Mouse (Mus musculus) stomach, embryonic 15.5 days (tissue): ENCODE results near the gene Gng4. TPM values are rescaled to one million over a fixed set of nuclear protein-coding genes. Genes with fewer than 3 reads are reported as not detected.

ENCODE experiments used
- ATAC-seq: fragments of 200-750 bp; cut with Nextera tagmentation; 2 replicates; pipeline ENCODE4 v1.8.0; 2017; ENCODE audit warnings: low read depth, moderate number of reproducible peaks, moderate TSS enrichment; ENCODE audit not compliant: insufficient read depth, low FRiP score
- H3K27ac ChIP-seq: fragments of 300-500 bp; sonication (generic); 2 replicates; pipeline ENCODE4 v1.5.1; 2015; ENCODE audit warnings: mild to moderate bottlenecking, inconsistent platforms
- H3K27me3 ChIP-seq: fragments of 300-500 bp; sonication (generic); replicated peaks from 2 replicates; pipeline ENCODE4 v1.6.1; 2015; ENCODE audit warnings: inconsistent platforms
- H3K36me3 ChIP-seq: fragments of 300-500 bp; sonication (generic); 2 replicates; pipeline ENCODE4 v1.6.1; 2015; ENCODE audit warnings: inconsistent platforms
- H3K4me1 ChIP-seq: fragments of 300-500 bp; sonication (generic); 2 replicates; pipeline ENCODE4 v1.6.1; 2015; ENCODE audit warnings: inconsistent platforms
- H3K4me2 ChIP-seq: fragments of 300-500 bp; sonication (generic); 2 replicates; pipeline ENCODE4 v1.6.1; 2015; ENCODE audit warnings: mild to moderate bottlenecking, inconsistent platforms
- H3K4me3 ChIP-seq: fragments of 300-500 bp; sonication (generic); replicated peaks from 2 replicates; pipeline ENCODE4 v1.5.1; 2015; ENCODE audit warnings: inconsistent platforms
- H3K9ac ChIP-seq: fragments of 300-500 bp; sonication (generic); 2 replicates; pipeline ENCODE4 v1.6.1; 2015; ENCODE audit warnings: inconsistent platforms
- H3K9me3 ChIP-seq: fragments of 300-500 bp; sonication (generic); 2 replicates; pipeline ENCODE4 v1.6.1; 2016; ENCODE audit warnings: inconsistent platforms
- WGBS: fragments of 180-500 bp; shearing (Covaris S2); methylation state at CpG from one replicate; pipeline ENCODE4 v1.1.7; 2015; 5-methylcytosine and 5-hydroxymethylcytosine counted together
- polyA plus RNA-seq: library from polyadenylated mRNA; unstranded; fragments of >200 nt; fragmentation: Nextera tagmentation; extraction: Ambion mirVana; gene quantifications from 2 replicates; pipeline ENCODE4 v1.2.1, GENCODE M21; 2015

The Gng4 gene
- polyA plus RNA-seq, result 3.1 and 3.3 TPM in 2 replicates

DNA sequence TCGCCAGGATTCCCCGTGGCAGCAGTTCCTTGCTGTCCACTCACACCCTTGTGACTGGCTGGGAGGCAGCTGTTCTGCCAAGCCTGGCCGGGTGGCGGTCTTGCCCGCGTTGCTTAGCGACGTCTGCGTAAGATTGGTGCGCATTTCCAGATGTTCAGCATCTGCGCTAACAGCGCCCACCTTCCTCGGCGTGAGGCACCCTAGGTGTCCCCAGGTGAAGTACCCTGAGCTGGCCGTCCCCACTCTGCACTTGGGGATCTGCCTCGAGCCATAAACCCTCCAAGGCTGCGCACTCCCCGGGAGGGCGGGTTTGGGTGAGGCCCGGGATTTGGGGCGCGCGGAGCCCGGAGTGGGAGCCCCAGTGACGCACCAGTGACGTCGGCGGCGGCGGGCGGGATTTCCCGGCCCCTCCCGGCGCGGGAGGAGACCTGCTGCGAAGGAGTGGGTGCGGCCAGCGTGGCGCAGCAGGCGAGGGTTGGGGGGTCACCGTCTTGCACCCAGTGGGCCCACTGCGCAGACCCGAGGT is at the start of gene Gng4:
Gng4 (plus strand) TSS at position 166 of the 526 bp plus-strand sequence.
- WGBS, result under 1% methylated on average over 43 of the region's 43 CpGs

DNA sequence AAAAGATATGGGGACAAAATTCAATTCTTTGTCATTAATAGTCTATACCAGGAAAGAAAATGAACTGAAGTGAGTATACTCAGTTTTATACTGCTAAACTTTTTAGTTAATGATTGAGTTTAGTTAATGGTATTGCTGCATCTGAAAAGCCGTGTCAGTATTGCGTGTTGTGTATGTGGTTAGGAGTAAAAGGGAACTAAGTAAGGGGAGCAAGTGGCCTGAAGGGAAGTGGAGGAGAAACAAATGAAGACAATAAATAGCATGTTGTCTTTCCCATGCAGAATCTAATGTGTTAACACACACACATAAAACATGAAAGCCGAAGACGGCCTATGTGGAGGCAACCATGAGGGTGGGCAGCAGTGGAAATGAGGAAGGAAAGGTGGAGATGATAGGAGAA is 44.6 kb upstream of the Gng4 start:
- H3K27me3 ChIP-seq, result no peaks in the 10 kb centered on the region
- no peak overlapping the region for H3K4me2 ChIP-seq
- H3K36me3 ChIP-seq, result 0 out of 2 replicates have a peak, but pooled peaks cover 3% of the 10 kb centered on the region
- no peak overlapping the region for H3K27ac ChIP-seq
- WGBS, result 88% methylated on average over 4 of the region's 4 CpGs
- no peaks in the 10 kb centered on the region for H3K9me3 ChIP-seq
- ATAC-seq, result no peak
- no peak overlapping the region for H3K4me3 ChIP-seq
- H3K9ac ChIP-seq, result no peak overlapping the region
- no peaks in the 10 kb centered on the region for H3K4me1 ChIP-seq

More for the DNA sequence above, at the start of gene Gng4:
- ATAC-seq, result peak; percentile 56; the same call in 1 of the 2 replicates
- Histone ChIP-seq H3K27me3 (peaks cover 26% of the 10 kb centered on the region), H3K4me1 (peaks cover 15% of the 10 kb centered on the region), H3K36me3 (no peaks in the 10 kb centered on the region), H3K4me3 (peak within 1 kb of the TSS; percentile 57), H3K9me3 (no peaks in the 10 kb centered on the region), H3K4me2 (peak within 1 kb of the TSS; percentile 99), H3K9ac (peak within 1 kb of the TSS; percentile 19; the same call in 1 of the 2 replicates), H3K27ac (no peak within 1 kb of the TSS)

DNA sequence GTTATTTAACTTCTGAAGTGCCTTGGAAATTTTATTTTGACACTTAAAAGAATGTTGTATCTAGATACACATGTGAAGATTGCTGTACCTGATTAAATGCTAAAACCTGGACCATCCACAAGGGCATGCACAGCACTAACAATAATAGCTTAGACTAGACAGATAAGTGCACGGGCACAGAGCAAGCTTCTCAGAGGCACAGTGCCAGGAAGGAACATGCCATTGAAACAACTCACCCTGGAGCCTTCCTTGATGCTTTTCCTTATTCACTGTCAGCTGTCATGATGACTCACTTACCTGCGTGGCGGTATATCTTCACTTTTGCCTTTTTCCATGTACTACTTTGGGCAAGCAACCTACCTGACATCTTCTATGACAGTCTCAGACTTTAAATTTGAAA is 37.9 kb upstream of the Gng4 start:
- Histone ChIP-seq H3K4me2 (no peak overlapping the region), H3K4me3 (no peak overlapping the region), H3K27ac (no peak overlapping the region), H3K27me3 (no peaks in the 10 kb centered on the region), H3K9me3 (no peaks in the 10 kb centered on the region), H3K9ac (no peak overlapping the region), H3K36me3 (0 out of 2 replicates have a peak, but pooled peaks cover 6% of the 10 kb centered on the region), H3K4me1 (no peaks in the 10 kb centered on the region)
- 78% methylated on average over 3 of the region's 3 CpGs for WGBS
- ATAC-seq, result no peak

DNA sequence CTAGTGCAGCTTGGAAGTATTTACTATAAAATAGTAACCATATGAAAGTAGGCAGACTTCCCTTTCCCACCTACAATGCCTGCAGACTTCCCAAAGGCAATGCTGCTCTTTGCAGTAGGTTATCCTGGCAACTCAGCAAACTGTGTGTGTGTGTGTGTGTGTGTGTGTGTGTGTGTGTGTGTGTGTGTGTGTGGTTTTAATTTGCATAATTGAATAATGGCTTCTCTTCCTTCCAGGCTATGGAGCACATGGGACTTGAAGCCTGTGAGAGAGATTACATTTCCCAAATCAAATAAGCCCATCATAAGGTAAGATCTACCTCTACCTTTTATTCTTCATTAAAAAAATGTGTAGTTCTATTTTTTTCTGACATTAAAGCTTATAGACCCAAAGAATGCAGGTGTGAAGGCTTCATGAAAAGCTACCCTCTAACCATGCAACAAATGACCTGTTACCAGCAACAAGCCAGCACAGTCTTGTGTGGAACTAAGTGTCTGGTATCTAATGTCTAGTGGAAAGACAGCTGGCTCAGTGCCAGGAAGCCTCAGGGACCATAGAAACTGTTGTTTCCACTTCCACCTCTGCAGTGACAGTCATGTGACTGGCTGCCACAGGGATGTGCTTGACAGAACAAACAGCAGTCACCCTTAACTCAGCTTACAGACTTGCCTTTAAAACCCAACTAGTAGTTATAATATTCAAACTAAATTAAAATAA is 7.9 kb upstream of the Gng4 start:
- Histone ChIP-seq H3K4me2 (no peak overlapping the region), H3K27ac (no peak overlapping the region), H3K36me3 (no peaks in the 10 kb centered on the region), H3K9ac (no peak overlapping the region), H3K4me1 (no peaks in the 10 kb centered on the region), H3K9me3 (no peaks in the 10 kb centered on the region), H3K27me3 (no peaks in the 10 kb centered on the region), H3K4me3 (no peak overlapping the region)
- no peak; the same call in 1 of the 2 replicates for ATAC-seq

DNA sequence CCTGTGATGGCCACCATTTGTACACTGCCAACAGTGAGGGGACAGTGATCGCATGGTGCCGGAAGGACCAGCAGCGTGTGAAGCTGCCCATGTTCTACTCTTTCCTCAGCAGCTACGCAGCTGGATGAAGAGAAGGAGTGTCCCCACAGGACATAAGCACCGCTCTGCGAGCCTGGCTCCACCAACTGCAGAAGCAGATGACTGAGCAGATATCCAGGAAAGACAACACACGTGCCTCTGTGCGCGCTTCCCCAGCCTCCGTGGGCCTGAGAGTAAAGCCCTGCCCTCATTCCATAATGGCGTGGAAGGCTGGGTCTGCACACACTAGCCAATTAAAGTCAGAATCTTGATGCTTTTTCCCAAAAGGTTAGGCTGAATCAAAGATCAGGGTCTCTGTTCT is 6.8 kb upstream of the Gng4 start:
- H3K27ac ChIP-seq, result no peak overlapping the region
- no peak for ATAC-seq
- no peaks in the 10 kb centered on the region for H3K4me1 ChIP-seq
- H3K36me3 ChIP-seq, result no peaks in the 10 kb centered on the region
- no peak overlapping the region for H3K9ac ChIP-seq
- H3K9me3 ChIP-seq, result no peaks in the 10 kb centered on the region
- WGBS, result 88% methylated on average over 11 of the region's 11 CpGs
- H3K27me3 ChIP-seq, result no peaks in the 10 kb centered on the region
- H3K4me2 ChIP-seq, result no peak overlapping the region; the same call in 1 of the 2 replicates
- no peak overlapping the region for H3K4me3 ChIP-seq

DNA sequence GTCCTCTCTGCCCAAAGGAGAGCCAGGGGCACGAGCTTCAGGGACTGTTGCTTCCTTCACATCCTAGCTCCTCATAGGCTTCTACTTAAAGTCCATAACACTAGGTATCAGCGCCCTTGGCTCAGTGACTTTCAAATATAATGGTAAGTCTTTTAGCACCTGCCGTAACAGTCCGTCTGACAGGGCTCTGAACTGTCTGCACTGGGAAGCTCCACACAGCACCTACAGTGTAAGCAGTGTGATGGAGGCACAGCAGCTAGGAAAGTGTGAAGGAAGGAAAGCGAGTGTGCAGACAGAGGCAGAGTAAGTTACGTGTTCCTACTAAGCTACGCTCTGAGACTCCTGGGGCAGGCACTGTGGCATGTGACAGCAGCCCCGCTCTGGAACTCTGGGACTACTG is 6.2 kb upstream of the Gng4 start:
- H3K4me2 ChIP-seq, result no peak overlapping the region

DNA sequence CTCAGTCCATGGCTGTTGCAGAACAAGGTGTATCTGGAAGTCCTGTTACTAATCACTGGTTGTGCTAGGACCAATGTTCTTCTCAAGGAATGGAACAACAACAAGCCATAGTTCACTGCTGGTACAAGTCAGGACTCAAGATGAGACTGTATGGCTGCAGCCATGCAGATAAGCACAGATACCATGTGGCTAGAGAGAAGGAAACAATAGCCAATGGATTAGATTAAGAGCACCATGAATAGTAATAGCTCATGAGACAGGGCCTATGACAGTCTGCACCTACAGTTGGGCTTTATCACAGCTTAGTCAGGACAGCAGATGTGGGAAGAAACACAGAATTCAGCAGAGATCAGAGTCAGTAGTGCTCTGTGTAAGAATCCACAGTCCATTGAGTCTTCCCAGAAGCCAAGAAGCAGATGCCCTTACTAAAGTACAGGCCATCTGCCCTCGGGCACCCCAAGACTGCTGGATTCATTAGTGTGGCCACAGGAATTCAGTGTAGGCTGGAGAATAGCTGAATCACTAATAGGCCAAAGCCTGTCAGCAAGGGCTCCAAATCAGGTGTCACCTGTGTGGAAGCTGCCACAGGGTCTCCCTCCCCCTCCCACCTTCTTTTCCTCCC is 4.9 kb upstream of the Gng4 start:
- H3K9ac ChIP-seq, result no peak overlapping the region
- no peak overlapping the region for H3K4me3 ChIP-seq
- H3K27ac ChIP-seq, result no peak overlapping the region
- H3K36me3 ChIP-seq, result no peaks in the 10 kb centered on the region
- no peak overlapping the region for H3K4me2 ChIP-seq
- H3K9me3 ChIP-seq, result no peaks in the 10 kb centered on the region
- ATAC-seq, result no peak
- peaks cover 7% of the 10 kb centered on the region for H3K27me3 ChIP-seq
- WGBS, result 83% methylated on average over 1 of the region's 1 CpGs
- 0 out of 2 replicates have a peak, but pooled peaks cover 4% of the 10 kb centered on the region for H3K4me1 ChIP-seq

More for the DNA sequence above, 6.2 kb upstream of the Gng4 start:
- Histone ChIP-seq H3K4me1 (no peaks in the 10 kb centered on the region), H3K9ac (no peak overlapping the region), H3K4me3 (no peak overlapping the region), H3K36me3 (no peaks in the 10 kb centered on the region), H3K27ac (no peak overlapping the region), H3K27me3 (no peaks in the 10 kb centered on the region), H3K9me3 (no peaks in the 10 kb centered on the region)
- WGBS, result 93% methylated on average over 8 of the region's 8 CpGs
- no peak for ATAC-seq

DNA sequence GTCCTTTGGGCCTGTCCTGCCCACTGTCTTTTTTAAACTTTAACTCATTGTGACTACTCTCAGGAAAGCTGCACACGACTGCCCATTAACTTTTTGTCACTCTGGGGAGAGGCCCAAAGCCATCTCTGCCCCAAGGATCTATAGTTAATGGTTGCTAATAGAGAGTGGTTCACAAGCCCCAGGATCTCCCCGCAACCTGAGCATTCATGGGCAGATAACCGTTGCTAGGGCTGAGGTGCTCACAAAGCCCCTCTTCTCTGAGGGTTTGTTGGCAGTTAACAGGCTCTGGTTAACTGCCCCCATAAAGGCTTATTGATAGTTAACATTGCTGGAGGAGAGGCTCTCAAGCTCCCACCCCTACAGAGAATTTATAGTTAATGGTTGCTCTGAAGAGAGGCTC is 3.6 kb upstream of the Gng4 start:
- peaks cover 15% of the 10 kb centered on the region for H3K4me1 ChIP-seq
- 51% methylated on average over 3 of the region's 3 CpGs for WGBS
- H3K9ac ChIP-seq, result no peak overlapping the region
- H3K9me3 ChIP-seq, result no peaks in the 10 kb centered on the region
- no peak overlapping the region for H3K27ac ChIP-seq
- H3K4me3 ChIP-seq, result no peak overlapping the region
- no peak for ATAC-seq
- H3K4me2 ChIP-seq, result no peak overlapping the region
- no peaks in the 10 kb centered on the region for H3K36me3 ChIP-seq
- H3K27me3 ChIP-seq, result peaks cover 20% of the 10 kb centered on the region

DNA sequence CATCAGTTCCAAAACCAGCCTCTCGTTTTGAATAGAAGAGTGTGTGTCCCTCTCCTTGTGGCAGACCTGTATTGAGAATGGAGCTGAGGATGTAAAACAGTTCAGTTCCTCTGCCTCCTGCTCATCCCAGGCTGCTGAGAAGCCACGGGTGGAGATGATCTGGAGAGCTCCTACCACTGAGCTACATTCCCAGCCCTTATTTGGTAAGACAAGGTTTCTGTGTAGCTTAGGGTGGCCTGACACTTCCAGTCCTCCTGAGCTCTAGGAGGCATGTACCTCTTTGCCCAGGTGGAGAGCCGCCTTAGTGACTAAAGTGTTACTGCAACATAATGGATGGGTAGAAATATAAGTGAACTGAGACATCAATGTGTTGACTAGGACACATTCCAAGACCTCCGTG is 2.8 kb upstream of the Gng4 start:
- Histone ChIP-seq H3K27me3 (peaks cover 26% of the 10 kb centered on the region), H3K4me3 (no peak overlapping the region), H3K4me1 (peaks cover 15% of the 10 kb centered on the region), H3K9ac (no peak overlapping the region), H3K36me3 (no peaks in the 10 kb centered on the region), H3K27ac (no peak overlapping the region), H3K9me3 (no peaks in the 10 kb centered on the region), H3K4me2 (no peak overlapping the region)
- ATAC-seq, result no peak
- 50% methylated on average over 4 of the region's 4 CpGs for WGBS

DNA sequence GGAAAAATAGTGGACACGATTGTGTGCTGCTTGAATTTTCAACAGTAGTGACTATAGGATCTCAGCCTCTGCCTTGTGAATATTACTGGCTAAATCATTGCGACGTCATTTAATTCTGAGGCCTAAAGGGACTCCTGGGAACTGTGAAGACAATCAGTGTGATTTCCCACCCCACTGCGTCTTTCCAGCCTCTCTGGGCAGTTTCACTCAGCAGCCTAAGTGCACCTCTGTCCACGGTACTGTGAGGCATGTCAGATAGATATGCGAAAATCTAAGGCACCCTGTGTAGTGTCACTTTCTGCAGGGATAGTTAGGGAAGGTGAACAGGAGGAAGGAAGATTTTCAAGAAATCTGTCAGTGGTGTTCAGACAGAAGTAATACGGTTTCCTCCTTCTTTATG is 563 bp upstream of the Gng4 start:
- Histone ChIP-seq H3K36me3 (no peaks in the 10 kb centered on the region), H3K27me3 (peaks cover 26% of the 10 kb centered on the region), H3K4me2 (peak overlapping the region; percentile 99; the same call in 1 of the 2 replicates), H3K27ac (no peak overlapping the region), H3K4me3 (peak overlapping the region; percentile 57; the same call in 1 of the 2 replicates), H3K9ac (no peak overlapping the region), H3K4me1 (peaks cover 15% of the 10 kb centered on the region), H3K9me3 (no peaks in the 10 kb centered on the region)
- WGBS, result 44% methylated on average over 7 of the region's 7 CpGs
- no peak for ATAC-seq

DNA sequence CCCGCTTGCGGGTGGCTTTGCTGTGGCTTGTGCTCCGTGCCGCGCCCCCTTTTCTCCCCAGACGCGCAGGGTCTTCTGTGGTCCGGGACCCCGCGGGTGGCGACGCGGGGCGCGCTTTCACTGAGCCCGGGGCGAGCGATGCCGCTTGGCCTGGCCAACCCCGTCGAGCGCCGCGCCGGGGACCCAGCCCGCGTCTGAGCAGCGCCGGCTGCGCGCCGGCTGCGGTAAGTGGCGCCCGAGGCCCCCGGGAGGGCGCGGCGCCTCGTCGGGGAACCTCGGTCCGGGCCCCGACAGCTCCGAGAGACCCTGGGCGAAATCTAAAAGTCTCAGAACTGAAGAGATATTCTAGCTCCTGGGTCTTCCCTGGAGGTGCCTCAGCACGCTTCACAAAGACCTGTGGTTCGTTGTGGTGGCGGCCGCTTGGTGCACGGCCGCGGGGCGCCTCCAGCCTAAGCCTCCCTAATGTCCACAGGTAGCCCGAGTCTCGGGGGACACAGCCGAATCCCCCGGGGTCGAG is 619 bp downstream of the Gng4 start:
- peaks cover 15% of the 10 kb centered on the region for H3K4me1 ChIP-seq
- ATAC-seq, result peak; percentile 21; the same call in 1 of the 2 replicates
- no peaks in the 10 kb centered on the region for H3K36me3 ChIP-seq
- peak overlapping the region; percentile 99 for H3K4me2 ChIP-seq
- H3K4me3 ChIP-seq, result peak overlapping the region; percentile 57
- H3K27me3 ChIP-seq, result peaks cover 26% of the 10 kb centered on the region
- peak overlapping the region; percentile 19; the same call in 1 of the 2 replicates for H3K9ac ChIP-seq
- no peak overlapping the region for H3K27ac ChIP-seq
- WGBS, result under 1% methylated on average over 52 of the region's 59 CpGs
- H3K9me3 ChIP-seq, result no peaks in the 10 kb centered on the region
